Mouse (Mus musculus) E14TG2a.4 (cell line): ENCODE results near the gene Glp2r.

Source experiments
- CTCF ChIP-seq: conservative IDR thresholded peaks from 2 replicates; pipeline ENCODE4 v1.5.1; 2014; ENCODE audit warnings: low read length
- POU5F1 ChIP-seq: IDR thresholded peaks from 2 replicates; pipeline ENCODE4 v1.6.1; 2014; ENCODE audit warnings: low read length, borderline replicate concordance

GRCm38 (mm10) chr11:67612158-67612839 lies 158.7 kb downstream of the Glp2r start:
- TF ChIP-seq CTCF (no peak), POU5F1 (no peak)
